Mouse (Mus musculus) CH12.LX (cell line): ENCODE results near the gene Ppm1l. TPM values are rescaled to one million over a fixed set of nuclear protein-coding genes. Genes with fewer than 3 reads are reported as not detected.

ENCODE experiments used
- DNase-seq: peaks from one replicate; pipeline ENCODE4 v3.0.0-alpha.2; 2013; ENCODE audit errors: extremely low read depth
- H3K27ac ChIP-seq: 2 replicates; pipeline ENCODE4 v1.5.1; 2012; ENCODE audit warnings: low read depth, mild to moderate bottlenecking, control low read depth, moderate library complexity; ENCODE audit not compliant: insufficient read depth
- H3K27me3 ChIP-seq: replicated peaks from 2 replicates; pipeline ENCODE3; 2012; ENCODE audit warnings: inconsistent platforms
- H3K36me3 ChIP-seq, 2 experiments: replicated peaks in 1 of 2; 2 replicates each; pipeline versions ENCODE3 to v1.6.1; 2012; ENCODE audit warnings: inconsistent platforms in 1 of 2, low read length in 1 of 2, mild to moderate bottlenecking in 1 of 2, mixed read lengths in 1 of 2, moderate library complexity in 1 of 2; ENCODE audit not compliant: control insufficient read depth in 1 of 2, insufficient read depth in 1 of 2
- H3K4me1 ChIP-seq, 2 experiments: 2 replicates each; pipeline ENCODE4 v1.6.1; 2012; ENCODE audit warnings: inconsistent platforms in 1 of 2, moderate library complexity in 1 of 2; ENCODE audit not compliant: insufficient read depth in 2 of 2, control insufficient read depth in 1 of 2
- H3K4me2 ChIP-seq: 2 replicates; pipeline ENCODE4 v1.6.1; 2012; ENCODE audit warnings: low read depth, mild to moderate bottlenecking, control low read depth; ENCODE audit not compliant: poor library complexity, insufficient read depth, severe bottlenecking
- H3K4me3 ChIP-seq, 3 experiments: fragments of 150-350 bp in 1 of 3; sonication (generic) in 1 of 3; replicated peaks in 1 of 3; 2 replicates each; pipeline versions ENCODE3 to v1.5.1; 2011 to 2012; ENCODE audit warnings: low read depth in 2 of 3, low read length in 2 of 3, mild to moderate bottlenecking in 2 of 3, moderate library complexity in 2 of 3, control low read depth in 1 of 3, improper control_type of control experiment in 1 of 3, inconsistent platforms in 1 of 3, mixed read lengths in 1 of 3; ENCODE audit not compliant: poor library complexity in 1 of 3
- H3K79me2 ChIP-seq: replicated peaks from 2 replicates; pipeline ENCODE4 v1.6.1; 2012; ENCODE audit warnings: mild to moderate bottlenecking, moderate library complexity; ENCODE audit not compliant: control insufficient read depth, poor library complexity, insufficient read depth, severe bottlenecking; ENCODE audit errors: extremely low read depth
- H3K9ac ChIP-seq: 2 replicates; pipeline ENCODE4 v1.6.1; 2012; ENCODE audit warnings: low read depth, mild to moderate bottlenecking, control low read depth, moderate library complexity; ENCODE audit not compliant: insufficient read depth
- H3K9me3 ChIP-seq: replicated peaks from 2 replicates; pipeline ENCODE3; 2012; ENCODE audit warnings: low read length, inconsistent platforms, mixed read lengths
- BHLHE40 ChIP-seq: IDR thresholded peaks from 2 replicates; pipeline ENCODE4 v1.6.1; 2011; ENCODE audit warnings: mild to moderate bottlenecking, low read depth, low read length, improper control_type of control experiment
- CHD1 ChIP-seq: IDR thresholded peaks from 2 replicates; pipeline ENCODE4 v1.6.1; 2012; ENCODE audit warnings: low read depth, low read length, improper control_type of control experiment, inconsistent platforms
- CTCF ChIP-seq, 2 experiments: IDR thresholded peaks in 1 of 2; conservative IDR thresholded peaks in 1 of 2; 2 replicates each; pipeline ENCODE4 v1.5.1; 2011 to 2012; ENCODE audit warnings: low read depth in 2 of 2, low read length in 2 of 2, improper control_type of control experiment in 1 of 2, inconsistent platforms in 1 of 2, mild to moderate bottlenecking in 1 of 2, moderate library complexity in 1 of 2
- ELF1 ChIP-seq: IDR thresholded peaks from 2 replicates; pipeline ENCODE4 v1.6.1; 2014; ENCODE audit warnings: low read depth, mild to moderate bottlenecking, inconsistent platforms, low read length, improper control_type of control experiment
- EP300 ChIP-seq: IDR thresholded peaks from 2 replicates; pipeline ENCODE4 v1.6.1; 2011; ENCODE audit warnings: low read length, improper control_type of control experiment
- ETS1 ChIP-seq: conservative IDR thresholded peaks from 2 replicates; pipeline ENCODE4 v1.6.1; 2012; ENCODE audit warnings: low read depth, mild to moderate bottlenecking, inconsistent platforms, low read length, improper control_type of control experiment, moderate library complexity
- HCFC1 ChIP-seq: IDR thresholded peaks from 2 replicates; pipeline ENCODE4 v1.6.1; 2012; ENCODE audit warnings: low read depth, mild to moderate bottlenecking, inconsistent platforms, low read length, improper control_type of control experiment
- IRF4 ChIP-seq: IDR thresholded peaks from 2 replicates; pipeline ENCODE4 v1.6.1; 2014; ENCODE audit warnings: low read depth, mild to moderate bottlenecking, inconsistent platforms, low read length, improper control_type of control experiment
- JUND ChIP-seq: conservative IDR thresholded peaks from 2 replicates; pipeline ENCODE4 v1.6.1; 2011; ENCODE audit warnings: low read depth, low read length, improper control_type of control experiment
- KAT2A ChIP-seq: IDR thresholded peaks from 2 replicates; pipeline ENCODE4 v1.6.1; 2012; ENCODE audit warnings: low read length, improper control_type of control experiment, inconsistent platforms; ENCODE audit not compliant: insufficient replicate concordance
- MAFK ChIP-seq: IDR thresholded peaks from 2 replicates; pipeline ENCODE4 v1.6.1; 2011; ENCODE audit warnings: low read length, improper control_type of control experiment; ENCODE audit not compliant: insufficient replicate concordance
- MAX ChIP-seq: IDR thresholded peaks from 2 replicates; pipeline ENCODE4 v1.6.1; 2011; ENCODE audit warnings: low read length, improper control_type of control experiment
- MAZ ChIP-seq: IDR thresholded peaks from 2 replicates; pipeline ENCODE4 v1.6.1; 2012; ENCODE audit warnings: low read depth, mild to moderate bottlenecking, inconsistent platforms, low read length, improper control_type of control experiment, moderate library complexity
- MEF2A ChIP-seq: IDR thresholded peaks from 2 replicates; pipeline ENCODE4 v1.6.1; 2014; ENCODE audit warnings: low read depth, mild to moderate bottlenecking, inconsistent platforms, low read length, improper control_type of control experiment, borderline replicate concordance
- MXI1 ChIP-seq: IDR thresholded peaks from 2 replicates; pipeline ENCODE4 v1.6.1; 2011; ENCODE audit warnings: mild to moderate bottlenecking, low read depth, low read length, improper control_type of control experiment
- NELFE ChIP-seq: IDR thresholded peaks from 2 replicates; pipeline ENCODE4 v1.6.1; 2011; ENCODE audit warnings: low read depth, low read length, improper control_type of control experiment
- POLR2A ChIP-seq: IDR thresholded peaks from 2 replicates; pipeline ENCODE4 v1.6.1; 2011; ENCODE audit warnings: low read depth, mild to moderate bottlenecking, improper control_type of control experiment, low read length
- POLR2AphosphoS2 ChIP-seq: IDR thresholded peaks from 2 replicates; pipeline ENCODE4 v1.6.1; 2011; ENCODE audit warnings: low read depth, low read length, improper control_type of control experiment
- RAD21 ChIP-seq: IDR thresholded peaks from 2 replicates; pipeline ENCODE4 v1.6.1; 2011; ENCODE audit warnings: low read depth, mild to moderate bottlenecking, low read length, improper control_type of control experiment, moderate library complexity
- RCOR1 ChIP-seq: conservative IDR thresholded peaks from 2 replicates; pipeline ENCODE4 v1.6.1; 2012; ENCODE audit warnings: low read depth, mild to moderate bottlenecking, inconsistent platforms, low read length, improper control_type of control experiment
- SIN3A ChIP-seq: IDR thresholded peaks from 2 replicates; pipeline ENCODE4 v1.6.1; 2012; ENCODE audit warnings: low read length, improper control_type of control experiment, inconsistent platforms
- SMC3 ChIP-seq: IDR thresholded peaks from 2 replicates; pipeline ENCODE4 v1.6.1; 2011; ENCODE audit warnings: low read depth, low read length, improper control_type of control experiment
- TBP ChIP-seq: conservative IDR thresholded peaks from 2 replicates; pipeline ENCODE4 v1.6.1; 2011; ENCODE audit warnings: low read depth, low read length, improper control_type of control experiment
- TCF12 ChIP-seq: IDR thresholded peaks from 2 replicates; pipeline ENCODE4 v1.6.1; 2014; ENCODE audit warnings: low read depth, mild to moderate bottlenecking, inconsistent platforms, low read length, improper control_type of control experiment
- USF2 ChIP-seq: conservative IDR thresholded peaks from 2 replicates; pipeline ENCODE4 v1.6.1; 2011; ENCODE audit warnings: low read depth, low read length, improper control_type of control experiment
- ZMIZ1 ChIP-seq: IDR thresholded peaks from 2 replicates; pipeline ENCODE4 v1.6.1; 2012; ENCODE audit warnings: low read depth, mild to moderate bottlenecking, inconsistent platforms, low read length, improper control_type of control experiment
- ZNF384 ChIP-seq: IDR thresholded peaks from 2 replicates; pipeline ENCODE4 v1.6.1; 2012; ENCODE audit warnings: low read depth, low read length, improper control_type of control experiment, inconsistent platforms
- dilution Hi-C: fragments of 300-500 bp; cut with MboI; formaldehyde crosslinking; loops from 2 replicates; pipeline ENCODE4 v1.14.3; 2020; ENCODE audit warnings: low sequenced_read_pairs; ENCODE audit not compliant: extremely low pct_unique_long_range_greater_than_20kb, extremely low pct_ligation_motif_present
- in situ Hi-C: fragments of 300-500 bp; cut with MboI; formaldehyde crosslinking; loops from 3 replicates; pipeline ENCODE4 v1.14.3; 2019; ENCODE audit warnings: low sequenced_read_pairs, low pct_ligation_motif_present, low pct_unique_long_range_greater_than_20kb, mixed read lengths
- polyA plus RNA-seq: library from polyadenylated mRNA; unstranded; fragments of >175 nt; gene quantifications from 2 replicates; pipeline ENCODE4 v1.2.1, GENCODE M21; 2012; ENCODE audit warnings: low read depth; ENCODE audit not compliant: insufficient read length
- total RNA-seq, 2 experiments: library from RNA; depleted of rRNA; stranded (reverse); fragments of 300-350 nt in 1 of 2; fragments of >200 nt in 1 of 2; gene quantifications; 2 replicates each; pipeline ENCODE4 v1.2.3; 2012 to 2014

The Ppm1l gene
- total and polyA plus RNA-seq, 3 experiments = 0.68 to 2.4 (median 1.7) TPM

DNA sequence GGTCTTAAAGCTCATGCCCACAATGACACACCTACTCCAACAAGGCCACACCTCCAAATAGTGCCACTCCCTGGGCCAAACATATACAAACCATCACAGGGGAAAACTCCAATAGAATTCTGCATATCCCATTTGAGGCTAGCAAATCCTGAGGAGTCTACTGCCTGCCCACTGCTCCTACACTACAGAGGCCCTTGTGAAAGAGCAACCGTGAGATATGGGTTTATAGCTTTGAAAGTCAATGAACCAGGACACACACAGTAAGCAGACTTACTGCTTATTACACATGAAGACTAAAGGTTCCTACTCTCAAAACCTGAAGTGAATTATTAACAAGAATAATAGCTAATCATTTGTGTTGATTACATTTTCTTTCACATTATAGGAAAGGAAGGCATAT lies 267.1 kb downstream of the Ppm1l start:
- Histone ChIP-seq H3K9ac (no peak overlapping the region), H3K36me3 (no peaks in the 10 kb centered on the region), H3K4me2 (no peak overlapping the region), H3K27ac (no peak overlapping the region), H3K4me3 (no peak overlapping the region), H3K4me1 (no peaks in the 10 kb centered on the region), H3K9me3 (no peaks in the 10 kb centered on the region), H3K79me2 (no peaks in the 10 kb centered on the region), H3K27me3 (no peaks in the 10 kb centered on the region)
- dilution Hi-C loops (no loop called here), in situ Hi-C loops (no loop called here)
- DNase-seq = no peak
- TF ChIP-seq EP300 (no peak), MEF2A (no peak), RCOR1 (no peak), MAZ (no peak), POLR2A (no peak), ELF1 (no peak), CHD1 (no peak), TCF12 (no peak), IRF4 (no peak), MAX (no peak), CTCF (conservative IDR thresholded peaks at IDR 0.05 in 1 of 2, IDR thresholded peaks at IDR 0.05 in 1 of 2; ENCODE audit: low read depth in 2 of 2, low read length in 2 of 2) (no peak), KAT2A (no peak), MAFK (no peak), JUND (no peak), HCFC1 (no peak), USF2 (no peak), POLR2AphosphoS2 (no peak), RAD21 (no peak), TBP (no peak)

DNA sequence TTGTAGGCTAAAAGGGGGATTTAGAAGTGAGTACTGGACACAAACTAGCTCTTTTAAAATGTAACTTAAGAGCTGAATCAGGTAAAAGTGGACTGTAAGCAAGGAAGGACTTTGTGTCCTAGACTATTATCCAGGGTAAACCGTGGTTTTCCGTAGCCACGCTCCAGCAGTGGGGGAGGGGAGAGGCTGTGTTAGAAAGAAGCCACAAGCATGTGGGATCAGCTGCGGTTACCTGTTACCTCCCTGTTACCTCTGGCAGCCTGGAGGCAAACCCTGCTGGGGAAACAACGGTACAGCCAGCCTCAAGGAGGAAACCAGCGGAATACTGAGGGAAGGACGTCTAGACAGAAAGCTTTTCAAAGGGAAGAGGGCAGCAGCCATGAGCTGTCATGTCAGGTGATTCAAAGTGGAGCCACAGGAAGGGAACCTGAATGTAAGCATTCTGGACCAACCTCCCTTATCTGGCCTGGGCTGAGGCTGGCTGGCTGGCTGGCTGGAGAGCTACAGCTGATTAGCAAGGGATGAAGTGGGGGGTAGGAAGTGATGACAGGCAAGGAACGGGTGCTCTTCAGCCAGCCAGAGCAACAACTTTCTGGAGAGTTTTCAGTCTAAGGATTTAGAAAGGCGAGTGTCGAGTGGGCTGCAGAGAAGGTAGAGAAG lies 271.6 kb downstream of the Ppm1l start:
- H3K4me2 ChIP-seq = no peak overlapping the region

More for the DNA sequence above, 271.6 kb downstream of the Ppm1l start:
- dilution Hi-C loops (no loop called here), in situ Hi-C loops (no loop called here)
- Histone ChIP-seq H3K36me3 (no peaks in the 10 kb centered on the region), H3K27me3 (no peaks in the 10 kb centered on the region), H3K79me2 (no peaks in the 10 kb centered on the region), H3K27ac (no peak overlapping the region), H3K4me3 (no peak overlapping the region), H3K9ac (no peak overlapping the region), H3K9me3 (no peaks in the 10 kb centered on the region), H3K4me1 (no peaks in the 10 kb centered on the region)
- TF ChIP-seq SIN3A (no peak), NELFE (no peak), ZMIZ1 (no peak), ZNF384 (no peak), HCFC1 (no peak), BHLHE40 (no peak), RAD21 (no peak), MXI1 (no peak), MAZ (no peak), MAX (no peak), POLR2AphosphoS2 (no peak), MAFK (no peak), SMC3 (no peak), ETS1 (no peak)
- no peak for DNase-seq
